Mouse (Mus musculus) hindbrain, postnatal 0 days (tissue): Measurements from ENCODE around the gene Zzz3. TPM values are rescaled to one million over a fixed set of nuclear protein-coding genes. Genes with fewer than 3 reads are reported as not detected.

Experiments used
- ATAC-seq: fragments of 200-750 bp; cut with Nextera tagmentation; 2 replicates; pipeline ENCODE4 v1.8.0; 2017; ENCODE audit warnings: mild to moderate bottlenecking, moderate TSS enrichment, moderate library complexity
- DNase-seq: peaks from one replicate; pipeline ENCODE4 v3.0.0-alpha.2; 2015; ENCODE audit warnings: low spot score
- H3K27ac ChIP-seq: fragments of 300-500 bp; sonication (generic); 2 replicates; pipeline ENCODE4 v1.5.1; 2014; ENCODE audit warnings: mild to moderate bottlenecking
- H3K27me3 ChIP-seq: fragments of 300-500 bp; sonication (generic); 2 replicates; pipeline ENCODE4 v1.6.1; 2014; ENCODE audit warnings: low read length, mixed read lengths; ENCODE audit not compliant: insufficient read depth
- H3K36me3 ChIP-seq: fragments of 300-500 bp; sonication (generic); 2 replicates; pipeline ENCODE4 v1.6.1; 2014; ENCODE audit warnings: low read length, mixed read lengths; ENCODE audit not compliant: insufficient read depth
- H3K4me1 ChIP-seq: fragments of 300-500 bp; sonication (generic); 2 replicates; pipeline ENCODE4 v1.6.1; 2014; ENCODE audit warnings: antibody characterized with exemption, low read length, mixed read lengths; ENCODE audit not compliant: insufficient read depth
- H3K4me2 ChIP-seq: fragments of 300-500 bp; sonication (generic); 2 replicates; pipeline ENCODE4 v1.6.1; 2014; ENCODE audit warnings: low read depth, mild to moderate bottlenecking, low read length, moderate library complexity, mixed read lengths
- H3K4me3 ChIP-seq: fragments of 300-500 bp; sonication (generic); 2 replicates; pipeline ENCODE4 v1.5.1; 2014; ENCODE audit warnings: low read length
- H3K9ac ChIP-seq: fragments of 300-500 bp; sonication (generic); replicated peaks from 2 replicates; pipeline ENCODE4 v1.6.1; 2014; ENCODE audit warnings: mild to moderate bottlenecking, low read length, moderate library complexity, mixed read lengths
- H3K9me3 ChIP-seq: fragments of 300-500 bp; sonication (generic); 2 replicates; pipeline ENCODE4 v1.6.1; 2016; ENCODE audit warnings: low read length, mixed read lengths
- CTCF ChIP-seq: IDR thresholded peaks from 2 replicates; pipeline ENCODE4 v1.5.1; 2016; ENCODE audit warnings: antibody characterized with exemption, control low read depth, low read depth
- WGBS: fragments of 180-500 bp; shearing (Covaris S2); extraction: QIAGEN DNeasy Blood & Tissue Kit; methylation state at CpG from one replicate; pipeline ENCODE4 v1.1.7; 2014; 5-methylcytosine and 5-hydroxymethylcytosine counted together
- polyA plus RNA-seq: library from polyadenylated mRNA; unstranded; fragments of >200 nt; fragmentation: Nextera tagmentation; extraction: Ambion mirVana; gene quantifications from 2 replicates; pipeline ENCODE4 v1.2.1, GENCODE M21; 2015
- total RNA-seq: library from RNA; depleted of rRNA; stranded (reverse); fragments of >200 nt; gene quantifications from 2 replicates; pipeline ENCODE4 v1.2.3, GENCODE M21; 2014

Zzz3 gene
- total and polyA plus RNA-seq, 2 experiments from 2014 or later = 20.9 to 33.3 TPM

- no peaks in the 10 kb centered on the region; the same call in 1 of the 2 replicates for H3K36me3 ChIP-seq
- no peak overlapping the region for H3K4me2 ChIP-seq
- H3K9ac ChIP-seq = no peak overlapping the region
- H3K27ac ChIP-seq = no peak overlapping the region
- 86% methylated on average over 10 of the region's 10 CpGs for WGBS
- H3K4me1 ChIP-seq = no peaks in the 10 kb centered on the region
- no peak for DNase-seq
- no peak for ATAC-seq
- no peaks in the 10 kb centered on the region for H3K27me3 ChIP-seq
- H3K4me3 ChIP-seq = no peak overlapping the region
- TF ChIP-seq CTCF = no peak
- no peaks in the 10 kb centered on the region for H3K9me3 ChIP-seq
Measured at GRCm38 (mm10) chr3:152462900-152463299, 67.6 kb downstream of the Zzz3 start.

- WGBS = 93% methylated on average over 3 of the region's 3 CpGs
Measured at GRCm38 (mm10) chr3:152464462-152464861, 69.2 kb downstream of the Zzz3 start.

DNA sequence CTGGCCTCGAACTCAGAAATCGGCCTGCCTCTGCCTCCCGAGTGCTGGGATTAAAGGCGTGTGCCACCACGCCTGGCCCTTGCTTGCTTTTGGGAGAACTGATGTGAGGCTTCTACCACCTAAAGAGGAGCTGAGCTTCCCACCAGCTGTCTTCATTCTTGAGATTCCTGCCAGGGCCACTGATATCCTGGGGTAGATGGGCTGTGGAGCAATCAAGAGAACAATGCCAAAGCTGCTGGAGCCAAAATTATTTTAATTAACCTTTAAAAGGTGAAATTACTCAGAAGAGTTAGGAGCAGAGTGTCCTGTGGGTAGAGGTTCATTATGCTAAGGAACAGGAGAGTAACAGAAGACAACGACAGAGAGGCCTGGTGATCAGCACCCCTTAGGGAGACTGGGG lies 70.1 kb downstream of the Zzz3 start:
- H3K9ac ChIP-seq = no peak overlapping the region
- H3K27me3 ChIP-seq = no peaks in the 10 kb centered on the region
- H3K4me2 ChIP-seq = no peak overlapping the region
- H3K36me3 ChIP-seq = no peaks in the 10 kb centered on the region; the same call in 1 of the 2 replicates
- ATAC-seq (no peak), DNase-seq (no peak)
- no peaks in the 10 kb centered on the region for H3K4me1 ChIP-seq
- no peak for TF ChIP-seq CTCF
- H3K27ac ChIP-seq = no peak overlapping the region
- H3K9me3 ChIP-seq = no peaks in the 10 kb centered on the region
- 82% methylated on average over 6 of the region's 6 CpGs for WGBS
- no peak overlapping the region for H3K4me3 ChIP-seq

More at GRCm38 (mm10) chr3:152464462-152464861, 69.2 kb downstream of the Zzz3 start:
- Histone ChIP-seq H3K9ac (no peak overlapping the region), H3K4me1 (no peaks in the 10 kb centered on the region), H3K27ac (no peak overlapping the region), H3K27me3 (no peaks in the 10 kb centered on the region), H3K4me2 (no peak overlapping the region), H3K9me3 (no peaks in the 10 kb centered on the region), H3K4me3 (no peak overlapping the region), H3K36me3 (no peaks in the 10 kb centered on the region; the same call in 1 of the 2 replicates)
- no peak for TF ChIP-seq CTCF
- DNase-seq (no peak), ATAC-seq (no peak)

- no peaks in the 10 kb centered on the region for H3K36me3 ChIP-seq
- DNase-seq (no peak), ATAC-seq (peak; percentile 16; the same call in 1 of the 2 replicates)
- H3K9me3 ChIP-seq = no peaks in the 10 kb centered on the region
- H3K27me3 ChIP-seq = no peaks in the 10 kb centered on the region
- no peak overlapping the region for H3K9ac ChIP-seq
- H3K4me3 ChIP-seq = no peak overlapping the region
- H3K4me1 ChIP-seq = no peaks in the 10 kb centered on the region
- H3K4me2 ChIP-seq = no peak overlapping the region
- no peak overlapping the region for H3K27ac ChIP-seq
- 94% methylated on average over 9 of the region's 9 CpGs for WGBS
- TF ChIP-seq CTCF = no peak
Measured at GRCm38 (mm10) chr3:152466849-152467248, 71.6 kb downstream of the Zzz3 start.

- no peak for TF ChIP-seq CTCF
- DNase-seq (no peak), ATAC-seq (no peak)
- Histone ChIP-seq H3K36me3 (no peaks in the 10 kb centered on the region), H3K4me1 (no peaks in the 10 kb centered on the region), H3K27me3 (no peaks in the 10 kb centered on the region), H3K4me3 (no peak overlapping the region), H3K9me3 (no peaks in the 10 kb centered on the region), H3K27ac (no peak overlapping the region), H3K9ac (no peak overlapping the region), H3K4me2 (no peak overlapping the region)
- 90% methylated on average over 4 of the region's 4 CpGs for WGBS
Measured at GRCm38 (mm10) chr3:152467312-152467711, 72.0 kb downstream of the Zzz3 start.

GRCm38 (mm10) chr3:152468032-152468431 lies 72.8 kb downstream of the Zzz3 start:
- WGBS = 90% methylated on average over 8 of the region's 8 CpGs
- H3K9me3 ChIP-seq = no peaks in the 10 kb centered on the region
- no peak overlapping the region for H3K4me2 ChIP-seq
- no peaks in the 10 kb centered on the region for H3K4me1 ChIP-seq
- no peaks in the 10 kb centered on the region for H3K36me3 ChIP-seq
- H3K9ac ChIP-seq = no peak overlapping the region
- no peaks in the 10 kb centered on the region for H3K27me3 ChIP-seq
- ATAC-seq = no peak
- TF ChIP-seq CTCF = no peak
- no peak for DNase-seq
- H3K27ac ChIP-seq = no peak overlapping the region
- H3K4me3 ChIP-seq = no peak overlapping the region

- no peak for TF ChIP-seq CTCF
- DNase-seq (no peak), ATAC-seq (no peak)
- no peaks in the 10 kb centered on the region for H3K9me3 ChIP-seq
- no peaks in the 10 kb centered on the region for H3K27me3 ChIP-seq
- 88% methylated on average over 12 of the region's 12 CpGs for WGBS
- H3K4me3 ChIP-seq = no peak overlapping the region
- H3K4me2 ChIP-seq = no peak overlapping the region
- no peak overlapping the region for H3K9ac ChIP-seq
- no peaks in the 10 kb centered on the region for H3K36me3 ChIP-seq
- no peaks in the 10 kb centered on the region for H3K4me1 ChIP-seq
- H3K27ac ChIP-seq = no peak overlapping the region
Measured at GRCm38 (mm10) chr3:152468569-152469041, 73.3 kb downstream of the Zzz3 start.
